Mouse (Mus musculus): ENCODE results near the gene Mllt3. TPM values are rescaled to one million over a fixed set of nuclear protein-coding genes. Genes with fewer than 3 reads are reported as not detected.

Gene Mllt3
- polyA plus RNA-seq, 1 experiment from 2014 or later = 37.9 TPM

GRCm38 (mm10) chr4:87731118-87731672, 302.0 kb downstream of the Mllt3 start:
- ATAC-seq = no peak
- ChIA-PET CTCF (interaction anchor here (1.4 kb wide), 1 partner anchor 17 kb away, joined by 4 read pairs; no protein-coding TSS in a partner anchor), POLR2A (no interaction called here)
- no peaks in the 10 kb centered on the region for H3K27me3 ChIP-seq
- DNase-seq (ENCODE audit: low read depth, low spot score) = no peak
- in situ Hi-C loops (cut with MboI; ENCODE audit: low pct_unique_long_range_greater_than_20kb) = no loop called here
- TF ChIP-seq CTCF (IDR thresholded peaks at IDR 0.05) = no peak

- no peak for TF ChIP-seq CTCF (IDR thresholded peaks at IDR 0.05)
- in situ Hi-C loops (cut with MboI; ENCODE audit: low pct_unique_long_range_greater_than_20kb) = no loop called here
- no peak for ATAC-seq
- no peaks in the 10 kb centered on the region for H3K27me3 ChIP-seq
- no peak for DNase-seq (ENCODE audit: low read depth, low spot score)
- CTCF ChIA-PET = interaction anchor here (1.6 to 1.9 kb wide), 2 partner anchors 9 to 10 kb away, joined by 6 read pairs; no protein-coding TSS in a partner anchor
- POLR2A ChIA-PET = interaction anchor here (0.7 kb wide), 2 partner anchors 10 to 357 kb away, joined by 3 read pairs; no protein-coding TSS in a partner anchor
These were observed 304.6 kb downstream of the Mllt3 start for GRCm38 (mm10) chr4:87728581-87728980.

GRCm38 (mm10) chr4:87723448-87723847, 309.7 kb downstream of the Mllt3 start:
- CTCF ChIA-PET = no interaction called here
- in situ Hi-C loops (cut with MboI; ENCODE audit: low pct_unique_long_range_greater_than_20kb) = no loop called here
- no peaks in the 10 kb centered on the region for H3K27me3 ChIP-seq
- DNase-seq (ENCODE audit: low read depth, low spot score) (no peak), ATAC-seq (no peak)
- POLR2A ChIA-PET = no interaction called here
- no peak for TF ChIP-seq CTCF (IDR thresholded peaks at IDR 0.05)

Other genes with a start within 250 kb of the Mllt3 start
- gene Focad, start 61.3 kb upstream of the Mllt3 start, polyA plus RNA-seq (2021) = 14.4 TPM